Mouse (Mus musculus) lung, adult 2 months (tissue): ENCODE measurements at regions not wholly inside any gene's neighbourhood (a gene's known extent, or its start where the extent isn't known, plus 50 kb on each side); places are given as distances from the start of the nearest gene placed in this dataset.

Source experiments
- CTCF ChIP-seq: fragments of 200-500 bp; IDR thresholded peaks from 2 replicates; pipeline ENCODE4 v1.5.1; 2011; ENCODE audit warnings: mild to moderate bottlenecking, low read length, control low read depth; ENCODE audit not compliant: insufficient read depth
- POLR2A ChIP-seq: fragments of 200-500 bp; IDR thresholded peaks from 2 replicates; pipeline ENCODE4 v1.6.1; 2011; ENCODE audit warnings: low read depth, mild to moderate bottlenecking, control low read depth, low read length, borderline replicate concordance; ENCODE audit errors: extremely low read depth

- TF ChIP-seq CTCF (no peak), POLR2A (no peak)
Measured at GRCm38 (mm10) chr16:63229135-63229534, 375.0 kb downstream of the Pros1 start.
